Mouse (Mus musculus) liver, postnatal 0 days (tissue): ENCODE measurements at regions not wholly inside any gene's neighbourhood (a gene's known extent, or its start where the extent isn't known, plus 50 kb on each side); places are given as distances from the start of the nearest gene placed in this dataset.

ENCODE experiments used
- CTCF ChIP-seq: sonication (generic); IDR thresholded peaks from 2 replicates; pipeline ENCODE4 v1.5.1; 2016; ENCODE audit warnings: antibody characterized with exemption, low read depth
- EP300 ChIP-seq: IDR thresholded peaks from 2 replicates; pipeline ENCODE4 v1.6.1; 2016; ENCODE audit warnings: antibody characterized with exemption, low read depth, mild to moderate bottlenecking

DNA sequence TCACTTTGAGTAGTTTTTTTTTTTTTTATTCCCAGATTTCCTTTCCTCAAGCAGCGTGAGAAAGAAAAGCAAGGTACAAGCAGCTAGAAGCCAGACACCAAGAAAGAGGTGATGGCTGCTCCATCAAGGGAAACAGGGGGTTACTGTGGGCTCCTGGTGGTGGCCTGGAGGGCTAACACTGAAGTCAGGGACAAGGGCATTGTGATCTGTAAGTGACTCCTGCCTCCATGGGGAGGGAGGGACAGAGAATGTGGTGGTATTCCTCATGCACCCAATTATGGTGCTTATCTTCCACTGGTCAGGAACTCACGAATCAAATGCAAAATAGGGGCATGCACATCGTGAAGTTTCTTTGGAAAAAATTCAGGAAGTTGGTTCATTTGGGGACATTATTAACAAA lies 247.4 kb upstream of the Tsc22d2 start:
- TF ChIP-seq CTCF (no peak), EP300 (no peak)
